Mouse (Mus musculus) CH12.LX (cell line): ENCODE data around the gene Ier3. TPM values are rescaled to one million over a fixed set of nuclear protein-coding genes. Genes with fewer than 3 reads are reported as not detected.

Experiments used
- DNase-seq: peaks from one replicate; pipeline ENCODE4 v3.0.0-alpha.2; 2013; ENCODE audit errors: extremely low read depth
- H3K27ac ChIP-seq: 2 replicates; pipeline ENCODE4 v1.5.1; 2012; ENCODE audit warnings: low read depth, mild to moderate bottlenecking, control low read depth, moderate library complexity; ENCODE audit not compliant: insufficient read depth
- H3K27me3 ChIP-seq: replicated peaks from 2 replicates; pipeline ENCODE3; 2012; ENCODE audit warnings: inconsistent platforms
- H3K36me3 ChIP-seq, 2 experiments: replicated peaks in 1 of 2; 2 replicates each; pipeline versions ENCODE3 to v1.6.1; 2012; ENCODE audit warnings: inconsistent platforms in 1 of 2, low read length in 1 of 2, mild to moderate bottlenecking in 1 of 2, mixed read lengths in 1 of 2, moderate library complexity in 1 of 2; ENCODE audit not compliant: control insufficient read depth in 1 of 2, insufficient read depth in 1 of 2
- H3K4me1 ChIP-seq, 2 experiments: 2 replicates each; pipeline ENCODE4 v1.6.1; 2012; ENCODE audit warnings: inconsistent platforms in 1 of 2, moderate library complexity in 1 of 2; ENCODE audit not compliant: insufficient read depth in 2 of 2, control insufficient read depth in 1 of 2
- H3K4me2 ChIP-seq: 2 replicates; pipeline ENCODE4 v1.6.1; 2012; ENCODE audit warnings: low read depth, mild to moderate bottlenecking, control low read depth; ENCODE audit not compliant: poor library complexity, insufficient read depth, severe bottlenecking
- H3K4me3 ChIP-seq, 3 experiments: fragments of 150-350 bp in 1 of 3; sonication (generic) in 1 of 3; replicated peaks in 1 of 3; 2 replicates each; pipeline versions ENCODE3 to v1.5.1; 2011 to 2012; ENCODE audit warnings: low read depth in 2 of 3, low read length in 2 of 3, mild to moderate bottlenecking in 2 of 3, moderate library complexity in 2 of 3, control low read depth in 1 of 3, improper control_type of control experiment in 1 of 3, inconsistent platforms in 1 of 3, mixed read lengths in 1 of 3; ENCODE audit not compliant: poor library complexity in 1 of 3
- H3K79me2 ChIP-seq: replicated peaks from 2 replicates; pipeline ENCODE4 v1.6.1; 2012; ENCODE audit warnings: mild to moderate bottlenecking, moderate library complexity; ENCODE audit not compliant: control insufficient read depth, poor library complexity, insufficient read depth, severe bottlenecking; ENCODE audit errors: extremely low read depth
- H3K9ac ChIP-seq: 2 replicates; pipeline ENCODE4 v1.6.1; 2012; ENCODE audit warnings: low read depth, mild to moderate bottlenecking, control low read depth, moderate library complexity; ENCODE audit not compliant: insufficient read depth
- H3K9me3 ChIP-seq: replicated peaks from 2 replicates; pipeline ENCODE3; 2012; ENCODE audit warnings: low read length, inconsistent platforms, mixed read lengths
- BHLHE40 ChIP-seq: IDR thresholded peaks from 2 replicates; pipeline ENCODE4 v1.6.1; 2011; ENCODE audit warnings: mild to moderate bottlenecking, low read depth, low read length, improper control_type of control experiment
- CHD1 ChIP-seq: IDR thresholded peaks from 2 replicates; pipeline ENCODE4 v1.6.1; 2012; ENCODE audit warnings: low read depth, low read length, improper control_type of control experiment, inconsistent platforms
- CHD2 ChIP-seq: IDR thresholded peaks from 2 replicates; pipeline ENCODE4 v1.6.1; 2011; ENCODE audit warnings: low read length, improper control_type of control experiment
- CTCF ChIP-seq, 2 experiments: IDR thresholded peaks in 1 of 2; conservative IDR thresholded peaks in 1 of 2; 2 replicates each; pipeline ENCODE4 v1.5.1; 2011 to 2012; ENCODE audit warnings: low read depth in 2 of 2, low read length in 2 of 2, improper control_type of control experiment in 1 of 2, inconsistent platforms in 1 of 2, mild to moderate bottlenecking in 1 of 2, moderate library complexity in 1 of 2
- E2F4 ChIP-seq: IDR thresholded peaks from 2 replicates; pipeline ENCODE4 v1.6.1; 2011; ENCODE audit warnings: low read depth, low read length, improper control_type of control experiment; ENCODE audit not compliant: insufficient replicate concordance
- EP300 ChIP-seq: IDR thresholded peaks from 2 replicates; pipeline ENCODE4 v1.6.1; 2011; ENCODE audit warnings: low read length, improper control_type of control experiment
- HCFC1 ChIP-seq: IDR thresholded peaks from 2 replicates; pipeline ENCODE4 v1.6.1; 2012; ENCODE audit warnings: low read depth, mild to moderate bottlenecking, inconsistent platforms, low read length, improper control_type of control experiment
- IRF4 ChIP-seq: IDR thresholded peaks from 2 replicates; pipeline ENCODE4 v1.6.1; 2014; ENCODE audit warnings: low read depth, mild to moderate bottlenecking, inconsistent platforms, low read length, improper control_type of control experiment
- JUN ChIP-seq: IDR thresholded peaks from 2 replicates; pipeline ENCODE4 v1.6.1; 2011; ENCODE audit warnings: low read depth, mild to moderate bottlenecking, low read length, improper control_type of control experiment, moderate library complexity; ENCODE audit not compliant: insufficient read depth
- KAT2A ChIP-seq: IDR thresholded peaks from 2 replicates; pipeline ENCODE4 v1.6.1; 2012; ENCODE audit warnings: low read length, improper control_type of control experiment, inconsistent platforms; ENCODE audit not compliant: insufficient replicate concordance
- MAFK ChIP-seq: IDR thresholded peaks from 2 replicates; pipeline ENCODE4 v1.6.1; 2011; ENCODE audit warnings: low read length, improper control_type of control experiment; ENCODE audit not compliant: insufficient replicate concordance
- MAX ChIP-seq: IDR thresholded peaks from 2 replicates; pipeline ENCODE4 v1.6.1; 2011; ENCODE audit warnings: low read length, improper control_type of control experiment
- MEF2A ChIP-seq: IDR thresholded peaks from 2 replicates; pipeline ENCODE4 v1.6.1; 2014; ENCODE audit warnings: low read depth, mild to moderate bottlenecking, inconsistent platforms, low read length, improper control_type of control experiment, borderline replicate concordance
- MXI1 ChIP-seq: IDR thresholded peaks from 2 replicates; pipeline ENCODE4 v1.6.1; 2011; ENCODE audit warnings: mild to moderate bottlenecking, low read depth, low read length, improper control_type of control experiment
- PAX5 ChIP-seq: IDR thresholded peaks from 2 replicates; pipeline ENCODE4 v1.6.1; 2012; ENCODE audit warnings: low read length, inconsistent platforms, mixed read lengths
- SIN3A ChIP-seq: IDR thresholded peaks from 2 replicates; pipeline ENCODE4 v1.6.1; 2012; ENCODE audit warnings: low read length, improper control_type of control experiment, inconsistent platforms
- TCF12 ChIP-seq: IDR thresholded peaks from 2 replicates; pipeline ENCODE4 v1.6.1; 2014; ENCODE audit warnings: low read depth, mild to moderate bottlenecking, inconsistent platforms, low read length, improper control_type of control experiment
- ZKSCAN1 ChIP-seq: IDR thresholded peaks from 2 replicates; pipeline ENCODE4 v1.6.1; 2012; ENCODE audit warnings: low read depth, inconsistent platforms, low read length, improper control_type of control experiment, borderline replicate concordance
- ZMIZ1 ChIP-seq: IDR thresholded peaks from 2 replicates; pipeline ENCODE4 v1.6.1; 2012; ENCODE audit warnings: low read depth, mild to moderate bottlenecking, inconsistent platforms, low read length, improper control_type of control experiment
- dilution Hi-C: fragments of 300-500 bp; cut with MboI; formaldehyde crosslinking; loops from 2 replicates; pipeline ENCODE4 v1.14.3; 2020; ENCODE audit warnings: low sequenced_read_pairs; ENCODE audit not compliant: extremely low pct_unique_long_range_greater_than_20kb, extremely low pct_ligation_motif_present
- in situ Hi-C: fragments of 300-500 bp; cut with MboI; formaldehyde crosslinking; loops from 3 replicates; pipeline ENCODE4 v1.14.3; 2019; ENCODE audit warnings: low sequenced_read_pairs, low pct_ligation_motif_present, low pct_unique_long_range_greater_than_20kb, mixed read lengths
- polyA plus RNA-seq: library from polyadenylated mRNA; unstranded; fragments of >175 nt; gene quantifications from 2 replicates; pipeline ENCODE4 v1.2.1, GENCODE M21; 2012; ENCODE audit warnings: low read depth; ENCODE audit not compliant: insufficient read length
- total RNA-seq, 2 experiments: library from RNA; depleted of rRNA; stranded (reverse); fragments of 300-350 nt in 1 of 2; fragments of >200 nt in 1 of 2; gene quantifications; 2 replicates each; pipeline ENCODE4 v1.2.3; 2012 to 2014

Ier3 gene
- total and polyA plus RNA-seq, 3 experiments: 12.6 to 27.2 (median 15.0) TPM

DNA sequence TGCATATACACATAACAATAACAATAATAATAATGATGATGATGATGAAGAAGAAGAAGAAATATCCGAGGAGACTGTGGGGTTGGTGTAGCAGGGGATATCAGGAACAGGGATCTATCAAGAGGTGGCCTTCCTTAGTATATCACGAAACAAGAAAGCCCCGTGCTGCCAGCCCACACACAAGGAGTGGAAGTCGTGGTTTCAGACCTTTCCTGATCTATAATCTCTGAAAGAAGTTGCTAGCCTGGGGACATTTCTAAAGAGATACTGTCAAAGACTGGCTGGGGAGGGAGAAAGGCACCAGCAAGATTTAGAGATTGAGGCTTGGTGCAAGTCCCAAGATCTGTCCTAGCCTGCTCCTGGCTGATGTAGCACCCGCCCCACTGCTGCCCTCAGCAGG lies 24.6 kb upstream of the Ier3 start:
- Histone ChIP-seq H3K4me3 (no peak overlapping the region), H3K9ac (no peak overlapping the region), H3K27me3 (no peaks in the 10 kb centered on the region), H3K9me3 (no peaks in the 10 kb centered on the region), H3K79me2 (no peaks in the 10 kb centered on the region), H3K36me3 (no peaks in the 10 kb centered on the region), H3K27ac (no peak overlapping the region), H3K4me1 (peaks cover 2 to 4% of the 10 kb centered on the region in 2 experiments; a peak in 2 of 4 replicates), H3K4me2 (no peak overlapping the region)
- in situ Hi-C loops (no loop called here), dilution Hi-C loops (no loop called here)
- TF ChIP-seq KAT2A (no peak), E2F4 (no peak), TCF12 (no peak), PAX5 (no peak), HCFC1 (no peak), MAFK (no peak), CHD1 (no peak), IRF4 (no peak), MAX (no peak), ZMIZ1 (no peak), CHD2 (no peak), SIN3A (no peak), JUN (no peak), EP300 (no peak), CTCF (conservative IDR thresholded peaks at IDR 0.05 in 1 of 2, IDR thresholded peaks at IDR 0.05 in 1 of 2; ENCODE audit: low read depth in 2 of 2, low read length in 2 of 2) (no peak), MEF2A (no peak)
- no peak for DNase-seq

DNA sequence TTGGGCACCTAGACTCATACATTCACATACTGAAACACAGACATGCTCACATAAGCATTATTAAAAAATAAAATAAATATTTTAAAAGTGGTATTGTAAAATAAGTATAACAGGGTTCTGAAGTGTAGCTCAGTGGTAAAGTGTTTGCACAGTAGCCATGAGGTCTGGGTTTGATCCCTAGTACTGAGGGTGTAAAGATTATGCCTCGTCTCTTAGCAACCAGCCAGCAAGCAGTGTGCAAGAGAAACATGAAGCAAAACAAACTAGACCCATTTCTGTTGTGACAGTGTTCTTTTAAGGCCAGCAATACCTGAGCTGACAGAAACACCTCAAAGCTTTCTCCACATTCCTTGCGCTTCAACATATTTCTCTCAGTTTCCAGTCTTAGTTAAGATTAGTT lies 20.6 kb upstream of the Ier3 start:
- Histone ChIP-seq H3K9ac (no peak overlapping the region), H3K9me3 (no peaks in the 10 kb centered on the region), H3K79me2 (no peaks in the 10 kb centered on the region), H3K4me2 (no peak overlapping the region), H3K4me1 (peaks cover under 1% of the 10 kb centered on the region in 2 experiments; a peak in 2 of 4 replicates), H3K27me3 (no peaks in the 10 kb centered on the region), H3K27ac (no peak overlapping the region), H3K36me3 (no peaks in the 10 kb centered on the region), H3K4me3 (no peak overlapping the region)
- no peak for TF ChIP-seq BHLHE40
- TF ChIP-seq HCFC1: no peak
- no peak for TF ChIP-seq TCF12
- no peak for TF ChIP-seq SIN3A
- no peak for TF ChIP-seq MXI1
- no peak for TF ChIP-seq ZKSCAN1
- in situ Hi-C loops: no loop called here
- DNase-seq: no peak
- dilution Hi-C loops: no loop called here
